Mouse (Mus musculus) left cerebral cortex, adult 8-10 months (tissue): Measurements from ENCODE around the gene Eno3. TPM values are rescaled to one million over a fixed set of nuclear protein-coding genes. Genes with fewer than 3 reads are reported as not detected.

Experiments
- DNase-seq, 2 experiments: peaks; one replicate each; pipeline ENCODE4 v3.0.0; 2022; ENCODE audit warnings: low spot score in 2 of 2
- total RNA-seq, 4 experiments: library from RNA; stranded (reverse); gene quantifications; 2 replicates each; pipeline ENCODE4 v1.2.4; 2022

Eno3 gene
- 10 to 100 TPM; 10.5 to 14.1 (median 12.5) TPM for total RNA-seq

- DNase-seq, result no peak
Observed at GRCm38 (mm10) chr11:70656964-70657363, at the start of gene Eno3. Gene Eno3, plus strand, starts transcription at chr11:70657202.

DNA sequence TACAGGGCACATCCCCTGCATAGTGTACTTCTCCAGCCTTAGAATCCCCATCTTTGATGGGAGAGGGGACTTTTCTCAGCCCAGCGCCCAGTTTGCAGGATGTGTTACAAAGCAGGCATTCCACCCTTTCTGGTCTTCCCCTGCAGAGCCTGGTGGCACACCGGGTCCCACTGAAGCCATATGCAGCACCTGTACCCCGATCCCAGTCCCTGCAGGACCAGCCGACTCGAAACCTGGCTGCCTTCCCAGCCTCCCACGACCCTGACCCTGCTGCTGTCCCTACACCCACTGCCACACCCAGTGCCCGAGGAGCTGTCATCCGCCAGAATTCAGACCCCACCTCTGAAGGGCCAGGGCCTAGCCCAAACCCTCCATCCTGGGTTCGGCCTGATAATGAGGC, 49.4 kb upstream of the Eno3 start:
- DNase-seq, result no peak

DNA sequence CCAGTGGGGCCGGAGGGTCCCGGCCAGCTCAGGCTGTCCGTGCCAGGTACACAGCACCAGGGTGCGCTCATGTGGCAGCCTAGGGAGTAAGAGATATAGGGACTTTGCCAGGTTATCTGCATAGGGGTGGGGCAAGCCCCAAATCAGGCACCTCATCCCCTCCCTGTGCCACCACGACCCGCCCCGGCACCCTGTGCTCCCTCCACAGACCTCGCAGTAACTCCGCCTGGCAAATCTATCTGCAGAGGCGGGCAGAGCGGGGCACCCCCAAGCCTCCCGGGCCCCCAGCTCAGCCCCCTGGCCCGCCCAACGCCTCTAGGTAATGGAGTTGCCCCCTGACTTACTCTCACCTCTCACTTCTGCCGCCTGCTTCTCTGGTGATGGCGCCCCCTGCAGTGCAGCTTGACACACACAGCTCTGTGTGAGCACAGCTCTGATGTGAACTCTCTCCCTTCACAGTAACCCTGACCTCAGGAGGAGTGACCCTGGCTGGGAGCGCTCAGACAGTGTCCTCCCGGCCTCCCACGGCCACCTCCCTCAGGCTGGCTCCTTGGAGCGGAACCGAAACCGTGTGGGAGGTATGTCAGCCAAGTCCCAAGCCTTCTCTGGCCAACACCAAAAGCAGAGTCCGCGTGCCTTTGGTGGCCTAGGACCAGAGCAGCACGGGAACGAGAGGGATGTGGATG, 48.5 kb upstream of the Eno3 start:
- DNase-seq, result no peak

DNA sequence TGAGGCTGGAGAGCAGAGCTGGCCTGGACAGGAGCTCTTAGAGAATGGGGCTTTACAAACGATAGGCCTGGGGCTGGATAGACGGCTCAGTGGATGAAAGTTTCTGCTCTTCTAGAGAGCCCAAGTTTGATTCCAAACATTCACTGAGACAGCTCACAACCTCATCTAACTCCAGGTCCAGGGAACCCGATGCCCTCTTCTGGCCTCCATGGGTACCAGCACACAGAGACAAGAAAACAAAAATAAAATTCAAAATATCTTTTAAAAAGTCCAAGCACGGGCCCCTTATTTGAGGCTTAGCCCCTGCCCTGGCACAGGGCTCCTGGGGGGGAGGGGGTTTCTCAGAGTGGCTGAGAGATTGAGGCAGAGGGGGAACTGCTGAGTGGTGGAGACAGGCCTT, 46.2 kb upstream of the Eno3 start:
- no peak for DNase-seq

DNA sequence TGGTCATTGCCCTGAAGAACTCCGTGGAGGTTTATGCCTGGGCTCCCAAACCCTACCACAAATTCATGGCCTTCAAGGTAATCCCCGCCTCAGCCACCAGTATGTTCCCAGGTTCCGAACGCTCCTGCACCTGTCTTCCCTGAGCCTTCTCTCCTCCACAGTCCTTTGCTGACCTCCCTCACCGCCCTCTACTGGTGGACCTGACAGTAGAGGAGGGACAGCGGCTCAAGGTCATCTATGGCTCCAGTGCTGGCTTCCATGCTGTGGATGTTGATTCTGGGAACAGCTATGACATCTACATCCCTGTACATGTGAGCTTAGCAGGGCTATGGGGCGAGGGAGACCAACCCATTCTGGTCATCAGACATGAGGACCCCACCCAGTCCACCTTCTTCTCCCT, 44.5 kb upstream of the Eno3 start:
- no peak for DNase-seq

GRCm38 (mm10) chr11:70615074-70615473, 41.9 kb upstream of the Eno3 start:
- no peak for DNase-seq

DNA sequence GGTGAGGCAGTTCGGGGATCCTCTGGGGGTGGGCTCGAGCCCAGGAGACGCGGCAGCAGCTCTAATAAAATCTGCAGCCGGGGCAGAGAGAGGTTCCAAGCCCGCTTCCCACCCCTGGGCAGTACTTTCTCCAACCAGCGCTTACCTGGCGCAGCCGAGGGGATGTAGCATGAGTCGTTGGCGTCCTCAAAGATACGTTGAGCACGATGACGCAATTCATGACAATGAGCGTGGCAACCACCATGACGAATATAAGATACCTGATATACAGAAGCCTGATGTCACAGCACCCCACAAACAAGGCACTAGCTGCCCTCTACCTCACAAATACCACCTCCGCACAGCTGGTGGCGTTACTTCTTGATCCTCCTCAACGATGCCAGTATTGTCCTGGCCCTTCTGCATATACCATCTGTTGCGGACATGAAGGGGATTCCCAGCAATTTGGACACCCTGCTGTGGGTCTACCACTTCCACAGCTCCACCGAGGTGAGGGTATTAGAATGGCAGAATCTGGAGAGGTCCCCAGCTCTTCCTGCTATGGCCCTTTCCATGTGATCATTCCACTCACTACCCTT, 41.4 kb upstream of the Eno3 start, which contains the start of gene 4930544D05Rik:
4930544D05Rik (plus strand) TSS at position 333 of the 578 bp plus-strand sequence.
- DNase-seq, result no peak

DNA sequence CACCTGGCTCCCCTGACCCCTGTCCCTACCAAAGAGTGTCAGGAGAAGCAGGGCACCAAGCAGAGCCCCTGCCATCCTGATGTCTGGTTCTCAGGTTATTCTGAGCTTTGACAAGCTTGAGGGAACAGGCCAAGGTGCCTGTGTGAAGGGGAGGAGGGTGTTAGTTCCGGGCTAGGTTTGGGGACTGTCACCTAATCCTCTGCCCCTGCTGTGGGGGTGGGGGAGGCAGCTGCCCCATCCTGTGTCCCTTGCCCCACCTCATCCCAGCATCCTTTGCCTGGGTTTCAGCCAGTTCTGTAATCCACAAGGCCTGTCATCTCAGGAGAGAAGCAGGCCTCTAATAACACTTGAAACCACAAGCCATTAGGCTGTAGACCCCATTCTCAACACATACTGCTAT, 37.9 kb upstream of the Eno3 start, which contains the start of gene Chrne:
Chrne (minus strand) TSS at position 116 of the 400 bp plus-strand sequence.
- no peak for DNase-seq

DNA sequence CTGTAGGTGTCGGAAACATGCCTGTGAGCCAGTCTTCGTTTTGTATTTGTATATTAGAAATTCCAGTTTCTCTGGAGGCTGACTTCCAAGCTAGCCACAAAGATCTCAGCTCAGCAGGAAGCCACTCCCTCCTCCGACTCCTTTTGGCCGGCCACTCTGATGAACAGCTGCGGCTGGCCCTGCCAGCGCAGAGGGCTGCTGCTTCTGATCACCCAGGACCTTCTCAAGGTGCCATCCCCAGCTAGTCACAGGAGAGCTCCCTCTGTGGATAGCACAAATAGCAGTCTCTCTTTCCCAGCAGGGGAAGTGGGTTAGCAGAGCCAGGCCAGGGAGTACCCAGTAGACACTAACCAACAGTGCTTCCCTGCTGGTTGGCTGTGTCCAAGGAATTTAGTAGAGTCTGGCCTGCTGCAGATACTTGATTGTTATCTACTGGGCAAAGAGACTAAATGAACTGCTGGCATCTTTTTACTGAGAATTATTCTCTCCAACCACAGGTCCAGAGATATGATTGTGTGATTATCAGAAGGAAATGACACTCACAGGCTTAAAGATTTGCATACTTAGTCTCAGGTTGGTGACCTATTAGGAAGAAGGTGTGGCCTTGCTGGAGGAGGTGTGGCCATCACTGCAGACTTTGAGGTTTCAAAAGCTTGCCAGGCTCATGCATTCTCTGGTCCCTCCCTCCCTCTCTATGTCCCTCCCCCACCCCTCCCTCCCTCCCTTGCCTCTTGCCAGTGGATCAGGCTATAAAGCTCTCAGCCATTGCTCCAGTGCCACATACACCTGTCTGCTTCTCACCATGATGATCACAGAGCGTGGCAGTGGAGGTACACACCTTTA, 34.8 kb upstream of the Eno3 start:
- DNase-seq, result no peak

DNA sequence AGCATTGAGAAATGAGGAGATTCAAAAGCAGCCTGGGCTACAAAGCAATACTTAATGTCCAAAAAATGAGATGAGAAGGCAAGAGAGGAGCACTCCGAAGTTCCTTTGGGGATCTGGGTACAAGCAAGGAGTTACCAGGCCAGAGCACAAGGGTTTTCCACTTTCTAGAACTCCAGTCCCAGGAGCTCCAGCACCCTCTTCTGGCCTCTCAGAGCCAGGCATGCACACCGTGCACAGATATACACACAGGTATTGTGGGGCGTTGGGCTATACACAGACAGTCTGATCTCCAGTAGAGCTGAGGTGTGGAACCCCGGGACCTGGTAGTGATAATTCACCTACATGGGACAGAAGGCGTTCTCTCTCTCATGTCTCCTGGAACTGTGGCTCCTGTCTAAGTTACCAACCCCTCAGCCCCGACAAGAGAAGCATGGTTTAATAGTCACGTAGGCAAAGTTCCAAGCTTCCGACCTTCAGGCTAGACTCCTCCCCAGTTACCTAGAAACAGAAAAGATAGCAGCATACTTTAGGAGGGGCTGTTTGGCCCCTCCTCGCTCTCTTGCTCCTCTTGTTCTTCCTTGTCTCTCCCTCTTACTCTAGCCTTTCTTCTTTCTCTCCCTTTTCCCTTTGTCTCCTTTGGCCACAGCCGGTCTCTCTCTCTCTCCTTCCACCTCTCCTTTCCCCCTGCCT, 33.8 kb upstream of the Eno3 start:
- DNase-seq, result no peak

DNA sequence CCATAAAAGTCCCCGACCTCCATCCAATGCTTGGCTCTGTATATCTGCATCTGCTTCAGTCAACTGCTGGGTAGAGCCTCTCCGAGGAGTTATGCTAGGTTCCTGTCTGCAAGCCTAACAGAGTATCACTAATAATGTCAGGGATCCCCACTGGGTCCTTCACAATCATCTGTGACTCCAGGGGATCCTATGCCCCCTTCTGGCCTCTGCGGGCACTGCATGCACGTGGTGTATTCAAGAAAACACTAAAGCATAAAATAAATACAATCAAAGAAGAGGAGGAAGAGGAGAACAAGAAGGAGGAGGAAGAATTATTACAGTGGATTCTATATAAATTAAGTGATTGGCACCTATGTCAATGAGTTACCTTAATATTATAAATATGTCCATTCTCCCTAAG, 31.5 kb upstream of the Eno3 start:
- no peak for DNase-seq

- DNase-seq, result no peak
Observed at GRCm38 (mm10) chr11:70626877-70627276, 30.1 kb upstream of the Eno3 start.

DNA sequence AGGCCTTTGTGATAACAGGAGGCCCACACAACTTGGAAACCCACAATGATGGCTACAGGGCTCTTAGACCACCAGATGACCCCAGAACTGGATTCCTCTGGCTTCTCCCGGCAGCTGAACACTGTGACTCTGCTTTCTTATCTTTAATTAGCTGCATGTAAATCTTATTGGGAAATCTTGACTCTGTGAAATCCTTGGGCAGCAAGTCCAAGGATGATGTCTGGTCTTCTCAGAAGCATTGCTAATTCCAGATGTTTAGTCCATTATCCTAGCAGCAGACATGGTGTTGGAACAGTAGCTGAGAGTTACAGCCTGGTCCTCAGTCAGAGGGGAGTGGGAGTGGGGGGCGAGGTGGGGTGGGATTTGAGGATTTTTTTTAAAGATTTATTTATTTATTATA, 28.6 kb upstream of the Eno3 start:
- DNase-seq, result no peak

DNA sequence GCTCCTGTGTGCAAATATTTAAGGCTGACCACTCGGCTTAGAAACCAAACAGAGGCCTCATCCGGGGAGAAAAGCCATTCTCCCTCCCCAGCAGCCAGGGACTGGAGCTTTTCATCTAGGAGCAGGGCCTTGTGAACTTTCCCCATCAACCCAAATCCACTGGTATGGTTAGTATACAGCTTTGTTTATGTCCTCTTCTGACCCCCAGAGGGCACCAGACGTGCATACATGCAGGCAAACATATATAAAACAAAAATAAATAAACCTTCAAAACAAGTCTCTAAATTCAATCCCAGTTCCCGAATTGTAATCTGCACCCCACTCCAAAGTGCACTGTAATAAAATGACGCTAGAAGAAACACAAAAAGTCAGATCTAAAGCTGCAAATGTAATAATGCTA, 27.4 kb upstream of the Eno3 start:
- DNase-seq, result no peak

- no peak for DNase-seq
Observed at GRCm38 (mm10) chr11:70630129-70630528, 26.9 kb upstream of the Eno3 start.

GRCm38 (mm10) chr11:70635601-70636000, 21.4 kb upstream of the Eno3 start:
- no peak for DNase-seq

DNA sequence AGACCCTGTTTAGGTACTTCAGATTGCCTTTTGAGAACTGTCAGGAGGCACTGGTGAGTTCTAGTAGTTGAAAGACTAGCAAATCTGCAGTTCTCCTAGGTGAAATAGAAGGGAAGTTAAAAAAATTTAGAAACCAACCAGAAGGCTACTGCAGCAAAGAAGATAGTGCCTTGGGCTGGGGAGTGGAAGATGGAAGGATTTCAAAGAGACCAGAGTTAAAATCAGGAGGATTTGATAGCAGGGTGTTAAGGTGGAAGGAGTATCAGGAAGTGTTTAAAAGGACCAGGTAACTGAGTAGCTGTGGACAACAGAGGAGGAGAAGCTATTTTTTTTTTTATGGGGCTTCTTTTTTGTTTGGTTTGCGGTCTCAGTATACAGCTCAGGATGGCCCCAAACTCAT, 19.2 kb upstream of the Eno3 start:
- DNase-seq, result no peak

GRCm38 (mm10) chr11:70638293-70638692, 18.7 kb upstream of the Eno3 start:
- DNase-seq, result no peak

- DNase-seq, result no peak
Observed at GRCm38 (mm10) chr11:70638714-70639278, 18.2 kb upstream of the Eno3 start, which contains the start of gene Gp1ba. Gene Gp1ba, plus strand, starts transcription at chr11:70639122.

- no peak for DNase-seq
Observed at GRCm38 (mm10) chr11:70639976-70640375, 17.0 kb upstream of the Eno3 start.

DNA sequence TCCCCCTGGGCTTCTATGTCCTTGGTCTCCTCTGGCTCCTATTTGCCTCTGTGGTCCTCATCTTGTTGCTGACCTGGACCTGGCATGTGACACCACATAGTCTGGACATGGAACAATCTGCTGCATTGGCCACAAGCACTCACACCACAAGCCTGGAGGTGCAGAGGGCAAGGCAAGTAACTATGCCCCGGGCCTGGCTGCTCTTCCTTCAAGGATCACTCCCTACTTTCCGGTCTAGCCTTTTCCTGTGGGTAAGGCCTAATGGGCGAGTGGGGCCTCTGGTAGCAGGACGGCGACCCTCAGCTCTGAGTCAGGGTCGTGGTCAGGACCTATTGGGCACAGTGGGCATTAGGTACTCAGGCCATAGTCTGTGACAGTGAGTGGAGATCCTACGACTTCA, 15.8 kb upstream of the Eno3 start:
- no peak for DNase-seq
